In genomic region chr5:117314587-117315428, GRCm38 (mm10) we compare ENCODE assay signal across 11 mouse cellular contexts. TPM values are rescaled to one million over a fixed set of nuclear protein-coding genes. Genes with fewer than 3 reads are reported as not detected.
DNase-seq lines count a peak whose midpoint lies in the region; ATAC-seq lines count a peak whose summit lies in the region.
"Had no signal": no experiment of that assay in that cellular context is flagged by ENCODE, and none has a peak within 500 bp of the region (broad histone marks: within the 10 kb centered on the region; RNA-seq: fewer than 3 reads in every experiment).

No protein-coding gene starts in this region.

- no peaks in the 10 kb centered on the region for H3K36me3 ChIP-seq in heart, embryonic 12.5 days

- no peak overlapping the region for H3K27ac ChIP-seq in heart, embryonic 12.5 days (ENCODE audit: poor library complexity, severe bottlenecking)

- H3K9ac ChIP-seq in heart, embryonic 12.5 days = peak overlapping the region; percentile 3; the same call in 1 of the 2 replicates

- H3K9me3 ChIP-seq in heart, embryonic 12.5 days (replicated peaks) = no peaks in the 10 kb centered on the region

- WGBS in heart, embryonic 12.5 days = 19% methylated on average over 9 of the region's 9 CpGs

- no peak overlapping the region for H3K4me3 ChIP-seq in heart, embryonic 12.5 days

- DNase-seq in heart, postnatal 14 days = no peak
- peak; percentile 38 for DNase-seq in urinary bladder, postnatal 25 days (ENCODE audit: low spot score)
- DNase-seq in urinary bladder, postnatal 4 days (ENCODE audit: low spot score in 2 of 2) = no peak
- DNase-seq in lung, postnatal 10 days = peak; percentile 35
- DNase-seq in ovary, postnatal 10 days (ENCODE audit: low spot score) = no peak
- DNase-seq in B cell, adult 2 months = no peak
- no peak for DNase-seq in kidney, postnatal 10 days
- DNase-seq: left cerebral cortex, postnatal 4 days; spleen, adult 18-20 months had no signal

- no peaks in the 10 kb centered on the region for H3K27me3 ChIP-seq in heart, embryonic 12.5 days (replicated peaks)

- intact Hi-C loops in heart, postnatal 14 days (cut with DNase I) = loop anchor here (5.0 kb wide), 1 partner anchor 72 kb away; the partner anchor contains the start of gene Rfc5

- peaks cover 18% of the 10 kb centered on the region for H3K4me1 ChIP-seq in heart, embryonic 12.5 days (replicated peaks)

- peak overlapping the region; percentile 15; the same call in 1 of the 2 replicates for H3K4me2 ChIP-seq in heart, embryonic 12.5 days

- no peak for ATAC-seq in heart, embryonic 12.5 days (ENCODE audit: insufficient number of reproducible peaks, low FRiP score)
- ATAC-seq: inflammation-experienced regulatory T-cells, adult 6 months had no signal

RNA-seq across cellular contexts. Expression of gene Vsig10, which starts 4.1 kb away (rescaled TPM):
- polyA plus RNA-seq in heart, embryonic 12.5 days (2016; fragmentation: Nextera tagmentation; extraction: Ambion mirVana) = 8.4 and 9.0 TPM in 2 replicates
- total RNA-seq in heart, postnatal 14 days (2021) = 10 to 100 TPM; 12.1 to 16.2 TPM

RNA-seq across cellular contexts. Expression of gene Pebp1, which starts 27.4 kb away (rescaled TPM):
- polyA plus RNA-seq in heart, embryonic 12.5 days (2016; fragmentation: Nextera tagmentation; extraction: Ambion mirVana) = 516 and 534 TPM in 2 replicates
- 100 to 1,000 TPM; 399 to 443 TPM for total RNA-seq in heart, postnatal 14 days (2021)

RNA-seq across cellular contexts. Expression of gene Wsb2, which starts 42.3 kb away (rescaled TPM):
- 94.4 and 96.8 TPM in 2 replicates for polyA plus RNA-seq in heart, embryonic 12.5 days (2016; fragmentation: Nextera tagmentation; extraction: Ambion mirVana)
- 100 to 1,000 TPM in 1 of 2 experiments, 10 to 100 TPM in 1; 96.8 to 103 TPM for total RNA-seq in heart, postnatal 14 days (2021)

Comparison
In these comparisons a context has a peak if more than half of its experiments do, and no peak if none do; other contexts are left out.
1. DNase-seq: peak in urinary bladder, postnatal 25 days (single experiment) and lung, postnatal 10 days (single experiment); none in heart, postnatal 14 days (0 of 2), urinary bladder, postnatal 4 days (0 of 2), ovary, postnatal 10 days (single experiment), B cell, adult 2 months (0 of 2) and kidney, postnatal 10 days (single experiment).